Mouse (Mus musculus) lung, postnatal 10 days (tissue): Measurements from ENCODE around the gene Ccna1.

Experiments used
- DNase-seq: peaks from one replicate; pipeline ENCODE4 v3.0.0; 2021

The Ccna1 gene

DNA sequence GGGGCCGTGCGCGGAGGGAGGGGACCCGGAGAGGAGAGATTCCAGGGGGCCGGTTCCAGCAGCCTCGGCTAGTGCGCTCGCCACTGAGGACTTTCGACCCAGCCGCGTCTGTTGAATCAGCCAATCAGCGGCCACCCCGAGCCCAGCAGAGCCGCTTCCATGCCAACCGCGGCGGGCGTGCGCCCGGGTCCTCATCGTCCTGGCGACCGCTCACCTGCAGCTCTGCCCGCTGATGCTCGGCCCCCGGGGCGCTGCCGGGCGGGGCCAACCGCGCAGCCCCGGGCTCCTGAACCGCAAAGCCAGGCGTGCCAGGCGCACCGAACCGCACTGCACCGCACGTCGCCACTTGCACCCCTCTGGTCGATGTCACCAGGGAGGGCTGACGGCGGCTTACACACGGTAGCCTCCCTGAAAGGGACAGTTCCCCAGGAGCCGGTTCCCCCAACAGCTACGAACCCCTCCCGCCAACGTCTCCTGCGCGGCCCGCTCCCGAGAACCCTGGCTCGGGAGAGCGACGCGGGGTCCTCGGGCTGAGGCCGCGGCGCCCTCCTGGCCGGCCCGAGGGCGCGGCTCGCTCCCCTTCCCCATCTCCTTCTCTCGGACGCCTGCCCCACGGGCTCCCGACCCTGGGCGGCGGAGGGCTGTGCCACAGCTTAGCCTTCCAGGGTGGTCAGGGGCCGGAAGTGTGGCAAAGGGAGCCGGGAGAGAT is at the start of gene Ccna1:
Ccna1 (minus strand) TSS at position 464 of the 709 bp plus-strand sequence.
- peak; percentile 50 for DNase-seq

- no peak for DNase-seq
These were observed 45.8 kb upstream of the Ccna1 start for GRCm38 (mm10) chr3:55101092-55101491.

DNA sequence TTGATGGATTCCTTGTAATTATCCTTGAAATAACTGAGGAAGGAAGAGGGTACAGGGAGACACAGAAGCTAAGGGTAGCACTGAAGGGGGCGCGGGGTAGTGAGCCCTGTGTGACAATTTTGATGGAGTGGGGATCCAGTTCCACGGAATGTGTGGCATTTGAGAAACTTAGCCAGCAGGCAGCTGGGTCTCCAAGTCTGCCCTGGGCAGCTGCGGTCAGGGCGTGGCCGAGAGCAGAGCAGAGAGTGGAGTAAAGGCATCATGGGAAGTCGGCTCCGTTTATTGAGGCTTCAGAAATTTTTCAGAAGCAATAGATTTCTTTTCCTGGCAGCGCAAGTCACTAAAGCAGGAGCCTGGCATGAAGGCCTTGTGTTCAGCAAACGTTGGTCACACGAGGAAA is 43.7 kb upstream of the Ccna1 start:
- DNase-seq, result no peak

DNA sequence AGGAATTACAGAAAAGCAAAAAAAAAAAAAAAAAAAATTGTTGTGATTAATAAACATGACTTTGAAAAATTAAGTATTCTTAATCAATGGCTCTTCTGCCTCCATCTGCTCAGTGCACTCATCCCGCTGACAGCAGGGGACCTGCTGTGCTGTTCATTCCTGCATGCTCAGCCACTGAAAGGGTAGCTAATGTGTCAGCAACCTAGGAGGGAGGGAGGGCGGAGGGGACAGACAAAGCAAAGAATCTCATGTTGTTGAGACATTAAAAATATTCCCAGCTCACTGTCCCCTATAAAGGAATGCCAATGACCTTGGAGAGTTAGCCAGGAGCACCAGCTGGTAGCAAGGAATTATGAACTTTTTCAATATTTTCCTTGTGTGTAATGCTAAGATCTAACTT is 42.7 kb upstream of the Ccna1 start:
- DNase-seq, result no peak

GRCm38 (mm10) chr3:55097186-55097585 is 41.9 kb upstream of the Ccna1 start:
- DNase-seq, result peak; percentile 15

DNA sequence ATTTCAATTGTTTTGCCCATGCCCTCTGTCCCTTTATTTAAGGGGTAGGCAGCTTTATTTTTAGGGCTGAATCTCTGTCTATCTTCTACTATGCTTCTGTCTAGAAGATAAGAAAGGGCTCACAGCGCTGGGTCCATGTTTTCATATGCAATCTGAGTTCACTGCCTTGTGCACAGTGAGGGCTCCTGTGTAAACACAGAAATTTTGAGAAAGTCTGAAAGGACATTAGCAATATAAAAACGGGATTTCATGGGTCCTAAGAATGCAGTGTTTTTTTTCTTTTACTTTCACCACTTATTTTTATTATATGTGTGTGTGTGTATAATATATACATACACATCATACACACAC is 41.3 kb upstream of the Ccna1 start:
- no peak for DNase-seq

DNA sequence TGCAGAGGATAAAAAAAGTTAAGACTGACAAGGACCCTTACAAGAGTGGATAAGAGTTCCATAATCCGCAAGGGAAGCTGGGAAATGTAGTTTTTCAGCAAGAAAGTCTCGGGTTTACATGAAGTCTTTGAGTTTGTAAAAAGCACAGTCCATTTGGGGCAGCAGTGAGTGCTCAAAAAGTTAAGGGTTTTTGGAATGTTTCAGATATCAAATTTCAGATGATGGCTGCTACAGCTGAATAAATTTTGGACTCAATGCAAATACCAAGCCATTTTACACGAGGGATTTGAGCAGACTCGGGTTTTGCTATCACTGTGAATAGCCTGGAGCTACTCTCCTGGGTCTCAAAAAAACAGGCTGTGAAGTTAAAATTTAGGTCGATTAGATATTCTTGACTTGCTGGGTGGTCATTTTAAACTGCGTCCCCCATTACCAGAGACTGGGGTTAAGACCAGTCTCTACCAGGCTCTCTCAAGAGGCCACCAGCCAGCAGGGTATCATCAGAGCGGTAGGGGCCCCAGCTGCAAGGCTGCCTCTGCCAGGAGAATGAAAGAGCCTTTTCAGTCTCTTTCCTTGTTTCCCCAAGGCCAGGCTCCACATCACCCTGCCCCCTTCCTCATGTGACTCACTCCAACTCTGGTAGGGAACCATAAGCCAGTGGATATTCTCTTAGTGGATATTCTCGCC is 40.8 kb upstream of the Ccna1 start:
- DNase-seq, result peak; percentile 27

GRCm38 (mm10) chr3:55093161-55093560 is 37.9 kb upstream of the Ccna1 start:
- no peak for DNase-seq

- no peak for DNase-seq
These were observed 34.0 kb upstream of the Ccna1 start for GRCm38 (mm10) chr3:55089291-55089690.

GRCm38 (mm10) chr3:55088843-55089242 is 33.5 kb upstream of the Ccna1 start:
- DNase-seq, result no peak

- DNase-seq, result no peak
These were observed 33.1 kb upstream of the Ccna1 start for GRCm38 (mm10) chr3:55088359-55088758.

GRCm38 (mm10) chr3:55087360-55087759 is 32.1 kb upstream of the Ccna1 start:
- no peak for DNase-seq

GRCm38 (mm10) chr3:55086948-55087347 is 31.6 kb upstream of the Ccna1 start:
- DNase-seq, result no peak

DNA sequence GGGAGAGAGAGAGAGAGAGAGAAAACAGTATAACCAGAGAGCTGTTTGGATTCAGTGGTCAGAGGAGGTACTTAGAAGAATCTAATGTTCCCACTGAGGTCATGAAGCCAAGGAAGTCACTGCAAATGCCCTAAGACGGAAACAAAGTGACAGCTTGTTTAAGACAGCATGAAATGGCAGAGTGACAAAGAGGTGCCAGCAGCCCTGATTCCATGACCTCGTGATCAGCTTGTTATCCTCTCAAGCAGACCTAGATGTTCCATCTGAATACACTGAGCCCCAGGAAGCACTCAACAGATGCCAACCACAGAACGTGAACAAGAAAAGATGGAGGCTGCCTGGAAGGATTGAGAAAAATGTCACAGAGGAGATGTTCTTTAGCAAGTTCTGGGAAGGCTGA is 30.4 kb upstream of the Ccna1 start:
- no peak for DNase-seq

DNA sequence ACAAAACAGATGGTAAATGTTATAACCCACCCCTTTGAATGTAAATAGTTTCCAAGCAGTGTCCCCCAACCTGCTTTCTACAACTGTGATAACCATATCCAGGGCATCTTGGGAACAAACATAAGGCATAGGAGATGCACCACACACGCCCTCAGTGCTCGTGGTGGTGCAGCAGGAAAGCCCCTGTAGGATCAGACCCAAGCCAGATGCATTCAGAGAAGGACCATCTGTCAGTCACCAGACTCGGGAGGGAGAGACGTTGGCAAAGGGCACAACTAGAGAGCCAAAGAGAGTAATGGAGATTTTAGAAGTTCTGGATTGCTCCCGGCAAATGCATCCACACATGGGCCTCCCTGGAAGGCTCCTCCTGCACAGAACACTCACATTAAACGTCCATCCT is 29.5 kb upstream of the Ccna1 start:
- no peak for DNase-seq

DNA sequence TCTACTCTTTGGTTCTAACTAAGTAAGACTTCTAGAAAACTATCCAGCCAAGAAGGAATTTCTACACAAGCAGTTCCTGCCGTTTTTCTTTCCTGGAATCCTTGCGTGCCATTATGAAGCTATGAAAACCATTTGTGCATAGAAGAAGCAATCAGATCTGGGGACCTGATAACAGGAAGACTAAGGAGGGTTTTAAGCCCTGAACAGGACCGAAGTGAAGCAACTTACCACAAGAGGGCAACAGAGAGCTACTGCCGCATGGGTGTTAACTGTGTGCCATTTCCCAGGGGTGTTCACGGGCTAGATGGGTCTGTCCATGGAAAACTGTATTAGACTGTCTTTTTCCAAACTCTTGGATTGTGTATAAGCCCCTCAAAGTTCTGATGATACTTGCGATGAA is 24.8 kb upstream of the Ccna1 start:
- peak; percentile 86 for DNase-seq

- no peak for DNase-seq
These were observed 24.3 kb upstream of the Ccna1 start for GRCm38 (mm10) chr3:55079619-55080018.

GRCm38 (mm10) chr3:55078233-55078632 is 22.9 kb upstream of the Ccna1 start:
- no peak for DNase-seq

GRCm38 (mm10) chr3:55075294-55075648 is 20.0 kb upstream of the Ccna1 start:
- DNase-seq, result no peak

- no peak for DNase-seq
These were observed 19.4 kb upstream of the Ccna1 start for GRCm38 (mm10) chr3:55074576-55075293.

DNA sequence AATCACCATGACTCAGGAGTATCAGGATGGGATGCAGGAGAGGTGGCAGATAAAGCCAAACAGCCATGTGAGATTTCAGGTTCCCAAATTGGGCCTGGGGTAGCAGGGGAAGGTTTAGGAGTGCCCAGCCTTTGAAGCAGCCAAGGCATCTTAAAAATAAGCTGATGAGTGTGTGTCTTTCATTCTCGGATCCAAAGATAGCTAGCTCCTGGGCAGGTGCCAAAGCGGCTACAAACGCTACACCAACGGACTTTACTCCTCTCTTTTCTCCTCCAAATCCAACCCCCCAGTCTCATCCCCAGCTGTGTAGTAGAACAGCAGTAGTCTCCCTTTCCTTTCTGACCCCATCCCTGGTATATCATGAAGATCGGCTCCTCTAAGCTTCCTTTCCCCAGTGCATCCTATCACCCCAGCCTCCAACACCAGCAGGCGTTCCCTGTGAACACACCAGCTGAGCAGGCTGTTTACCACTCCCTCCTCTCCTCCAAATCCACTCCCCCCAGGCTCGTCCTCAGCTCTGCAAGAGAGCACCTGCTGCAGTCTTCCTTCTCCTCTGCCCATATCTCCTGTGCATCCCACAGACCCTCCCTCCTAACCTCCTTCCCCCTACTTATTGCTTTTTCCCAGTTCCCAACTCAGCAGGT is 12.6 kb upstream of the Ccna1 start:
- DNase-seq, result no peak

DNA sequence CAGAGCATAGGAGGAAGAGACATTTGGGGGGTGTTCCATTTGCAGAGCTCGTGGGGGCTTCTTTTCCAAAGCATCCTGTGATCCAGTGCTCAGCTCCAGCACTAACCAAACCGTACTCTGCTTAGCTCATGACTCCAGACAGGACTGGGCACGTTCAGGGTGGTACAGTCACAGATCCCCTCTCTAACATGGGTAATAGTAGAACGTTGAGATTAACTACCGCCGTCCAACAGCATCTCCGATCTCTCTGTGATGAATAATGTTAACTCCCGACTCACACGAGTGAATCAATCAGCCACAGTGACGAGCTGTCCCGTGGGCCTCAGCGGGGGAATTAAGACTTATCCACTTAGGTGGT is 11.3 kb upstream of the Ccna1 start:
- no peak for DNase-seq

- DNase-seq, result no peak
These were observed 10.7 kb upstream of the Ccna1 start for GRCm38 (mm10) chr3:55065738-55066665.
